ENCODE assay signal across 8 mouse cellular contexts in the genomic region with DNA sequence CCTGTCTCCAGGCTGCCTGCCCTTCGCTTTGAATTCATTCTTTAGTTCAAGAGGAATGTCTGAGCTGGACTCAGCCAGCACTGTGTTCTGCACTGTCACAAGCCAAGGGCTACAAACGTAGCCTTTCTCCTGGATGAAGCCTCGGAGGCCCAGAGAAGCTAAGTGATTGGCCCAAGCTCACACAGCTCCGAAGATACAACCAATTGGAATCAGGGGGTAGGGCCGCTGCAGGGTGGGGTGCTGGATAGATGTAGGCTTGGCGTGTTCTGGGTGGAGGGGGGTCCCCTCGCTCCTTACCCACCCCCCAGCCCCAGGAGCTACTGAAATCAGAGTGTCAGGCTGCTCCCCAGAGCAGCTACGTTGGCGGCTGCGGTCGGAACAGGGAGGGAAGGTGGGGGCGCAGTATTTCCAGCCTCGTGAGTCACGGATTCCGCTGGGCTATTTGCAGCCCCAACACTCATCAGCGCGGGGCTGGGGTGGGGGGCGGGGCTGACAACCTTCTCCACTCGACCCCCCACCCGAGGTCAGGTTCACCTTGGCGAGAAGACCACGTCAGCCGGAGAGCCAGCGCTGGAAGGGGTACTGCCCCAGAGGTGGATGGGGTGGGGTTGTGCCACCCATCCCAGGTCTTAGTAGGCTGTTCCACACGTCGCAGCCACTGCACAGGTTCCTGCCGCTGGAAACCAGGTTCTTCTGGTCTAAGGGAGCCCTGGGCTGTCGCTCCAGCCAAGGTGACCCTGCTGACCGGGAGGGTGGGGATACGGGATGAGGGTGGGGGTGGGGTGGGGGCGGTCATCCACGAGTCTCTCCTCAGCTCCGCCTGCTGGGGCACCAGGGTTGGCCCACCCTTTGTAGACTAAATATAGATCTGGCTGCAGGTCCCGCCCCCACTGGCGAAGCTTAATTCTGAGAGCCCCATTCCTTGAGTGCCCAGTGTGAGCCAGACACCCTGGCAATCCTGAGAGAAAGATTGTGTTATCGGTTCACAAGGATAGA. TPM values are rescaled to one million over a fixed set of nuclear protein-coding genes. Genes with fewer than 3 reads are reported as not detected.
A peak's percentile ranks its signal among the peaks of the same experiment; 100 is the strongest.
DNase-seq lines count a peak whose midpoint lies in the region; ATAC-seq and TF ChIP-seq lines count a peak whose summit lies in the region.

No protein-coding gene starts in this region.

- no peaks in the 10 kb centered on the region for H3K9me3 ChIP-seq in intestine, embryonic 15.5 days

- peak overlapping the region; percentile 76 for H3K4me2 ChIP-seq in intestine, embryonic 15.5 days (replicated peaks)

- peak overlapping the region; percentile 22 for H3K27ac ChIP-seq in intestine, embryonic 15.5 days
- no peak overlapping the region for H3K27ac ChIP-seq in spleen, adult 2 months (ENCODE audit: insufficient read depth, low read length)

- H3K9ac ChIP-seq in intestine, embryonic 15.5 days = peak overlapping the region; percentile 50

- ATAC-seq in common myeloid progenitor, adult 5-6 weeks (replicated peaks; ENCODE audit: low read depth, poor library complexity, severe bottlenecking) = peak; percentile 71
- peak; percentile 67 for ATAC-seq in intestine, embryonic 15.5 days
- peak; percentile 64 for ATAC-seq in megakaryocyte progenitor cell, adult 5-6 weeks (replicated peaks; ENCODE audit: poor library complexity)

- peak; percentile 59 for DNase-seq in adrenal gland, adult 2 months
- no peak for DNase-seq in adrenal gland, adult 18-20 months (ENCODE audit: low spot score in 2 of 2)
- peak; percentile 68 for DNase-seq in gastrocnemius, postnatal 14 days
- peak; percentile 64 to 76 for DNase-seq in left cerebral cortex, adult 9 months (ENCODE audit: low spot score in 2 of 2)
- peak; percentile 49 to 56 for DNase-seq in spleen, adult 2 months (ENCODE audit: low read depth in 1 of 2, low spot score in 2 of 2)

- no peaks in the 10 kb centered on the region for H3K27me3 ChIP-seq in intestine, embryonic 15.5 days (replicated peaks)
- no peaks in the 10 kb centered on the region for H3K27me3 ChIP-seq in spleen, adult 2 months (ENCODE audit: control insufficient read depth, insufficient read depth, low read length)

- H3K4me3 ChIP-seq in intestine, embryonic 15.5 days (replicated peaks) = peak overlapping the region; percentile 41
- peak overlapping the region; percentile 45; the same call in 1 of the 2 replicates for H3K4me3 ChIP-seq in spleen, adult 2 months (ENCODE audit: extremely low read depth, insufficient read depth, insufficient read length)

- WGBS in intestine, embryonic 15.5 days = 4% methylated on average over 36 of the region's 36 CpGs
- 6% methylated on average over 33 of the region's 36 CpGs for WGBS in spleen, adult 2 months

- TF ChIP-seq CTCF in spleen, adult 2 months (IDR thresholded peaks at IDR 0.05; ENCODE audit: extremely low read depth, insufficient read depth, insufficient read length, insufficient replicate concordance) = no peak

- TF ChIP-seq POLR2A in spleen, adult 2 months (IDR thresholded peaks at IDR 0.05; ENCODE audit: low read depth, low read length) = no peak

- H3K4me1 ChIP-seq in intestine, embryonic 15.5 days (replicated peaks) = peaks cover 35% of the 10 kb centered on the region
- H3K4me1 ChIP-seq in spleen, adult 2 months (ENCODE audit: control insufficient read depth, insufficient read depth, insufficient read length) = peaks cover 4% of the 10 kb centered on the region; the same call in 1 of the 2 replicates

- no peaks in the 10 kb centered on the region for H3K36me3 ChIP-seq in intestine, embryonic 15.5 days
- H3K36me3 ChIP-seq in spleen, adult 2 months (ENCODE audit: control insufficient read depth, insufficient read depth, low read length) = no peaks in the 10 kb centered on the region

- intact Hi-C loops in gastrocnemius, postnatal 14 days (cut with DNase I; ENCODE audit: low total_unique reads) = no loop called here

RNA-seq across cellular contexts. Expression of a gene that starts 5.2 kb away (rescaled TPM):
- 1 to 10 TPM in 1 of 2 experiments, under 1 TPM in 1; 0.26 to 1.1 TPM for total RNA-seq in adrenal gland, adult 2 months (2021)
- 1.1 and 1.2 TPM in 2 replicates for polyA plus RNA-seq in adrenal gland, adult 2 months (2012; rRNA removed)
- under 1 TPM; 0.20 to 0.86 TPM for total RNA-seq in adrenal gland, adult 18-20 months (2021)
- total RNA-seq in common myeloid progenitor, adult 5-6 weeks (2017) = not detected in 2 replicates
- total RNA-seq in gastrocnemius, postnatal 14 days (2021) = 100 to 1,000 TPM; 218 to 313 TPM
- polyA plus RNA-seq in intestine, embryonic 15.5 days (2015; fragmentation: Nextera tagmentation; extraction: Ambion mirVana) = 3.0 and 3.1 TPM in 2 replicates
- not detected in 2 replicates for total RNA-seq in megakaryocyte progenitor cell, adult 5-6 weeks (2015)
- not detected in 2 replicates for total RNA-seq in megakaryocyte progenitor cell, adult 5-6 weeks (2017)
- polyA plus RNA-seq in spleen, adult 2 months (2012; rRNA removed) = 2.4 and 2.5 TPM in 2 replicates

RNA-seq across cellular contexts. Expression of a gene that starts 10.0 kb away (rescaled TPM):
- total RNA-seq in adrenal gland, adult 2 months (2021) = not detected
- not detected in 2 replicates for polyA plus RNA-seq in adrenal gland, adult 2 months (2012; rRNA removed)
- total RNA-seq in adrenal gland, adult 18-20 months (2021) = not detected
- total RNA-seq in common myeloid progenitor, adult 5-6 weeks (2017) = not detected in 2 replicates
- total RNA-seq in gastrocnemius, postnatal 14 days (2021) = under 1 TPM; 0.31 to 0.80 TPM
- polyA plus RNA-seq in intestine, embryonic 15.5 days (2015; fragmentation: Nextera tagmentation; extraction: Ambion mirVana) = not detected in 2 replicates
- total RNA-seq in megakaryocyte progenitor cell, adult 5-6 weeks (2015) = not detected in 2 replicates
- total RNA-seq in megakaryocyte progenitor cell, adult 5-6 weeks (2017) = not detected in 2 replicates
- 0.07 TPM in 1 of 2 replicates, not detected in the other for polyA plus RNA-seq in spleen, adult 2 months (2012; rRNA removed)

RNA-seq across cellular contexts. Expression of a gene that starts 10.1 kb away (rescaled TPM):
- total RNA-seq in adrenal gland, adult 2 months (2021) = under 1 TPM; 0.32 to 0.55 TPM
- polyA plus RNA-seq in adrenal gland, adult 2 months (2012; rRNA removed) = 0.22 TPM in 1 of 2 replicates, not detected in the other
- under 1 TPM in 1 of 2 experiments, not detected in 1; 0.35 TPM for total RNA-seq in adrenal gland, adult 18-20 months (2021)
- not detected in 2 replicates for total RNA-seq in common myeloid progenitor, adult 5-6 weeks (2017)
- not detected for total RNA-seq in gastrocnemius, postnatal 14 days (2021)
- not detected in 2 replicates for polyA plus RNA-seq in intestine, embryonic 15.5 days (2015; fragmentation: Nextera tagmentation; extraction: Ambion mirVana)
- not detected in 2 replicates for total RNA-seq in megakaryocyte progenitor cell, adult 5-6 weeks (2015)
- not detected in 2 replicates for total RNA-seq in megakaryocyte progenitor cell, adult 5-6 weeks (2017)
- not detected in 2 replicates for polyA plus RNA-seq in spleen, adult 2 months (2012; rRNA removed)

RNA-seq across cellular contexts. Expression of a gene that starts 18.7 kb away (rescaled TPM):
- total RNA-seq in adrenal gland, adult 2 months (2021) = 10 to 100 TPM; 15.8 to 18.7 TPM
- polyA plus RNA-seq in adrenal gland, adult 2 months (2012; rRNA removed) = 26.5 and 34.4 TPM in 2 replicates
- 10 to 100 TPM; 18.6 to 20.5 TPM for total RNA-seq in adrenal gland, adult 18-20 months (2021)
- 15.0 and 19.4 TPM in 2 replicates for total RNA-seq in common myeloid progenitor, adult 5-6 weeks (2017)
- total RNA-seq in gastrocnemius, postnatal 14 days (2021) = 10 to 100 TPM; 16.2 to 16.7 TPM
- polyA plus RNA-seq in intestine, embryonic 15.5 days (2015; fragmentation: Nextera tagmentation; extraction: Ambion mirVana) = 25.6 and 27.2 TPM in 2 replicates
- total RNA-seq in megakaryocyte progenitor cell, adult 5-6 weeks (2015) = 12.0 and 14.0 TPM in 2 replicates
- total RNA-seq in megakaryocyte progenitor cell, adult 5-6 weeks (2017) = 15.2 and 21.3 TPM in 2 replicates
- polyA plus RNA-seq in spleen, adult 2 months (2012; rRNA removed) = 35.0 and 45.2 TPM in 2 replicates

RNA-seq across cellular contexts. Expression of a gene that starts 27.3 kb away (rescaled TPM):
- not detected for total RNA-seq in adrenal gland, adult 2 months (2021)
- polyA plus RNA-seq in adrenal gland, adult 2 months (2012; rRNA removed) = 0.04 and 0.07 TPM in 2 replicates
- not detected for total RNA-seq in adrenal gland, adult 18-20 months (2021)
- not detected in 2 replicates for total RNA-seq in common myeloid progenitor, adult 5-6 weeks (2017)
- total RNA-seq in gastrocnemius, postnatal 14 days (2021) = 1 to 10 TPM; 1.2 to 1.8 TPM
- 0.06 and 0.08 TPM in 2 replicates for polyA plus RNA-seq in intestine, embryonic 15.5 days (2015; fragmentation: Nextera tagmentation; extraction: Ambion mirVana)
- total RNA-seq in megakaryocyte progenitor cell, adult 5-6 weeks (2015) = not detected in 2 replicates
- not detected in 2 replicates for total RNA-seq in megakaryocyte progenitor cell, adult 5-6 weeks (2017)
- polyA plus RNA-seq in spleen, adult 2 months (2012; rRNA removed) = 0.32 TPM in 1 of 2 replicates, not detected in the other

Comparison
In these comparisons a context has a peak if more than half of its experiments do, and no peak if none do; other contexts are left out.
1. DNase-seq: peak in adrenal gland, adult 2 months (single experiment), gastrocnemius, postnatal 14 days (single experiment), left cerebral cortex, adult 9 months (2 of 2) and spleen, adult 2 months (2 of 2); none in adrenal gland, adult 18-20 months (0 of 2).
2. RNA of a gene that starts 5.2 kb away (total RNA-seq): 218 to 313 TPM in gastrocnemius, postnatal 14 days; 0.26 to 1.1 TPM in adrenal gland, adult 2 months, 0.20 to 0.86 TPM in adrenal gland, adult 18-20 months, not detected in common myeloid progenitor, adult 5-6 weeks and not detected in megakaryocyte progenitor cell, adult 5-6 weeks; every median in the first group is over 100 times any median in the second.
3. Peak in every context shown above with its lines, with median percentiles within 50 percentile points of each other: ATAC-seq.